Mouse (Mus musculus) left cerebral cortex, adult 18-20 months (tissue): ENCODE data around the gene Gm11146. TPM values are rescaled to one million over a fixed set of nuclear protein-coding genes. Genes with fewer than 3 reads are reported as not detected.

Experiments
- DNase-seq, 2 experiments: peaks; one replicate each; pipeline ENCODE4 v3.0.0; 2021 to 2022; ENCODE audit warnings: low spot score in 2 of 2, mixed read lengths in 1 of 2
- long read RNA-seq, 2 experiments: library from polyadenylated mRNA; stranded (forward); transcript quantifications; one replicate each; pipeline ENCODE4 v2.0.0; 2021
- total RNA-seq, 2 experiments: library from RNA; stranded (reverse); gene quantifications; 2 replicates each; pipeline ENCODE4 v1.2.3; 2021

Gm11146 gene
- not detected for total RNA-seq
- long read RNA-seq, experiment 1, result 0 reads
- long read RNA-seq, experiment 2, result 0 reads

DNA sequence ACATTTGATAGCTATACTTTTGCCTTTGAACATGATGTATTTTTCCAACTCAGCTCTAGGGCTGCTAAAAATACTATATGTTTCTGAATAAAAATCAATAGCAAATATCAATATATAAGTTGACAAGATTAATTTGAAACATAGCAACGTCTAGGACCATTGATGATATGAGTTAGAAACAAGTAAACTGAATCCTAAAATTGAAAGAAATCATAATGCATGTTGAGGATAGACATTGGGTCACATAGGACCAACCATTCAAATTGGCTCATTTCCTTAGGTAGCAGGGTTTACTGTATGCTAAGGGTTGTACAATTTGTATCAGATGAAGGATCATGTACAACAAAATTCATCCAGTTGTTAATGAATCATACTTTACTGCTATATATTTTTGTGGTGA is at the start of gene Gm11146:
TSS of gene Gm11146 (minus strand) at position 101 of the 400 bp plus-strand sequence.
- DNase-seq, result no peak

DNA sequence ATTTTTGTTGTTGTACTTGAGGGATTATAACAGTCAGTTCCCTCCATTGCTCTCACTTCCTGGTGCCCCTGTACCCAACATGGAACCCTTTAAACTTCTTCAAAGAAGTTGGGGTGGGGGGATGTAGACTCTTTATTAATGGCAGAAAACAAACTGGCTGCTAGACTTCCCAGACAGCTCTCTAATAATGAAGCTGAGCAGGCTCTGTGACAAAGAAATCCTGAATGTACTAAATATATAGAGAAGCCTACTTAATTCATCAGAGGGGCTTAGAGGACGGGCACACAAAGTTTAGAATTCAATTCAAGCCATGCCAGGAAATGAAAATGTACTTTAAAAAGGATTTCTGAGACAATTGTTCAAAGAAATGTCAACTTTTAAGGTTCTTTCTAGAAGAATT is 48.7 kb upstream of the Gm11146 start:
- no peak for DNase-seq

DNA sequence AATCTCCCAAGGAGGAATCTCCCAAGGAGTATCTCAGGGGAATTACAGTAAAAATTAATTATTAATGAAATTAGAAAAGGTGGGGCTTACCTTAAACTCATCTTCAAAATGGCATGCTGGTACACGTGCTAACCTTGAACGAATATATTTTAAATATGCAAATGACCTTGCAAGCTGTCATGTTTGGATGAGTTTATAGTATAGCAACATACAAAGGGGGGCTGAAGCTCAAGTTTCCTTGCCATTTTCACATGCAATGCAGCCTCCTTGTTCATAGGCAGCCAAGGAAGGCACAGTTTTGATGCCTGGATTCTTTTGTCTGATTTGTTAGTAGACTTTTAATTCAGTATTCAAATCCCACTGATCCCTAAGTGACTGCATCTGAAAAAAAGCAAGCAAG is 47.1 kb upstream of the Gm11146 start:
- DNase-seq, result no peak

DNA sequence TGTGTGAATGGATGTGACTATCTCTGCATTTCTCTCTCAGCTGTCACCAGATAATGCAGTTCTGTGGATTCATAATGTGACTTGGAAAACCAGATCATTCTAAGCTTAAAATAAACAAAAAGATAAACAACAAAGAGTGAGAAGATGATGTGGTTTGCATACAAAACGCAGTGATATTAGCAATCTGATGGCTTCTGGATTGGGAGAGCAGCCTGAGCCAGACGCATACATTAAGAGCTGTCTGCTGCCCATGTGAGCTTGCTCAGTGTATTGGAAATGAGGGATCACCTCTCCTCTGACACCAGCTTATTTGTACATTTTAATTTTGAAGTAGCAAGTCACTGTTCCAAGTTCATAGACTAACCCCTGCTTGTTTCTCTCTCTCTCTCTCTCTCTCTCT is 46.3 kb upstream of the Gm11146 start:
- DNase-seq, result no peak

DNA sequence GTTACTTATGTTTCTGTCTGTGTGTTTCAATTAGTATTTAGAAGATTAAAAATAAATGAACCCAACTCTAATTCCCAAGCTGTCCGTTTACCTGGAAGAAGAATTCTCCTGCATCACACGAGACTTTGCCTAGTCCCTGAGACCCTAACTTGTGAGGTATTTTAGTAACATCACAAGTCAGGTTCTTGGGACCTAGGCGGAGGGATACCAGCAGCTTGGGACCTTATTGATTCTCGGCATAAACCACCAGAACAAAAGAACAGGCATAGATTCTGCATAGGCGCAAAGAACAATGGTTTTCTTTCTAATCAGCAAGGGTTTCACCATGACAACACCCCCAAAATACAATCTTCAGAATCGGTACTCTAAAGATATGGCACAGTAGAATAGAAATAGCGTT is 44.3 kb upstream of the Gm11146 start:
- DNase-seq, result no peak

DNA sequence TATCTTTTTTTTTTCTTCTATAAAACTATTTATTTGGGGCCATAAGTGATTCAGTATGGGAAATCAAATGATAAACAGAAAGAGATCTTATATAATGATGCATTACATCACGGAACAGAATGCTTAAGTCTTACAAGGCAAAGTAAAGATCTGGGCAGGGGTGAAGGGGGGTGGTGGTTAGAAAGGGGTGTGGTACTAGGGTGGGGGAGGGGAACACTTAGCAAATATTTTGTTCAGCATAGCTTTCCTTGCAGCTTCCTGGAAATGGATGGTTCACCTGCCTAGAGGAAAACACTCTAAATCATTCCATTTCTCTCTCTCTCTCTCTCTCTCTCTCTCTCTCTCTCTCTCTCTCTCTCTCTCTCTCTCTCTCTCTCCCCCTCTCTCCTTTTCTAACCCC is 43.1 kb upstream of the Gm11146 start:
- no peak for DNase-seq

DNA sequence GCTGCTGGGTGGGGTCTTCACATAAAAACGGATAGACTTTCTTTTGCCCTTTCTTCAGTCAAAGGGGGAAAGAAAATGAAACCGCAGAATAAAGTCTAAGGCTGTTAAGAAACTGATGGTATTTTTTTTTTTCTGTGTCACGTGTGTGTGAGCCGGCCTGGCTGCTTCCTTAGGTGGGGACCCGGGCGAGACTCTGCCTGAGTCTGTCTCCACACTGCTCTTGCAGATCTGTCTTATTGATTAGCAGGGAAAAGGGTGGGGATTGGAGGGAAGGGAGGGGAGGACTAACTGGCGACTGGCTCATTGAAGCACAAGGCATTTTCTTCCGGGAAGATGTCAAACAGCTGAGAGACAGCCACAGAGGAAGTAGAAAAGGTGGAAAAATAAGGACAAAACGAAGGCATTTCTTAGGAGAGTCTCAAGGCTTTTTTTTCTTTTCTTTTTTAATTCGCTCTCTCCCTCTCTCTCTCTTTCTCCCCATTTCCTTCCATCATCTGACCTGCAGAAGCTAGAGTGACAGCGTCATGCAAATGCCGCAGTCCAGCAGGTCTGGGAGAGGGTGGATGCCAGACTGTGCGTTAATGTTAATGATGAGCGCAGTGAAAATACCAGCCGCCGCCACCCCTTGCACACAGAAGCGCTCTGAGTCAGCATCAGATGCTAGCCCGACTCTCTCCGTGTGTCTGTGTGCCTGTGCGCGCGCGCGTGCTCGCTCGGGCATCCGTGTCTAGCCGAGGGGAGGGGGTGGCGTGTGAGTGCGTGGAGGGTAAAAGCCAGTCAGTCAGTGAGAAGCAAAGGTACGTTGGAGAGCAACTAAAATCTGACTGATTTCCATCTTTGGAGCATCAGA is 42.2 kb upstream of the Gm11146 start:
- peak; percentile 83 to 90 for DNase-seq

DNA sequence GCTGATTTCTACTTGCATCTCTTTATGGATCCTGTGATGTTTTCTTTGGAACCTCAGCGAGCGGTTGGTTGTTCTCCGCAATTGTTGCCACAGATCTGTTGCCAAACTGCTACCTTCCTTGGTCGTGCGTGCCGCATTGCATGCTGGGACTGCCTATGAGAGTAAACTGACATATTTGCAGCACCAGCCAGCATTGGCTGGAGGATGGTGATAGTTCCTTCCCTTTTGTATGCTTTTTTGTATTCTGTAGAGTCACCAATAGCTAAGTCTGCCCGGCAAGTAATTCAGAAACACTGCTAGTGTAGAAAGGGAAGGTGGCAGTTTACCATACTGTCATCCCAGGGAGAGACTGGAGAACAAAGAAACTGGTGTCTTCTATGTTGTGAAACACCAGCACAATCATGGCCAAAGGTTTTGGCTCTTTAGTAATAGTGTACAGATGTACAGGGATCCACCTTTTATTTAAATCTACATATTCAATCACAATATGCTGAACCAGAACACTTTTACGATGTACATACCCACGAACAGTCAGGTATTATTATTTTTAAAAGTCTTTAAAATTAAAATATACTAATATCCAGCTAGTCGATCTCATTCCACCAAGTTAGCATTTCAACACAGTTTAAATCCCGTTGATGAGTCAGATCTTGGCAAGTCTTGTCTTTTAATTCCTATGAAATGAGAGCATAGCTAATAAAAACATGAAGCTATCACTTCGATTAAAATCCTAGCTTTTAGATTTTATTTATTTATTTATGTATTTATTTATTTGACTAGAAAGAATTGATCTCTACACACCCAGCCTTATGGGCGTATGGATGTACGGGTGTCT is 41.4 kb upstream of the Gm11146 start:
- peak; percentile 80 to 87 for DNase-seq

DNA sequence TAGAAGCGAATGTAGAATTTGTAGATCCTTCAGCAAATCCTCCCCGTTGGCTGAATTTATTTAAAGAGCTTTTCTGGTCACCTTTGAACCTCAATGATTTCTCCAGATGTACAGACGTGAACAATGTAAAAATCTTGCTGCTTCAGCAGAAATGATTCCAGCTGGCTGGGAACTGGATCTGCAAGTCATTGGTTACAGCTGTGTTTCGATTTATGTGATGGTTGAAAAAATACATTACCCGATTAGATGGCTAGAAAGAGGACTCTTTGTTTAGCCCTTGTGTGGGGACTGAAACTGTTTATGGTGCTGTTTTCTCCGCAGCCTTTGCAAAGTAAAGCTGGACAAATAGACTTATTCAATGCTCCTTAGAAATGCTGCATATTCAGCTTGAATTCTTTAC is 34.6 kb upstream of the Gm11146 start:
- DNase-seq, result no peak

DNA sequence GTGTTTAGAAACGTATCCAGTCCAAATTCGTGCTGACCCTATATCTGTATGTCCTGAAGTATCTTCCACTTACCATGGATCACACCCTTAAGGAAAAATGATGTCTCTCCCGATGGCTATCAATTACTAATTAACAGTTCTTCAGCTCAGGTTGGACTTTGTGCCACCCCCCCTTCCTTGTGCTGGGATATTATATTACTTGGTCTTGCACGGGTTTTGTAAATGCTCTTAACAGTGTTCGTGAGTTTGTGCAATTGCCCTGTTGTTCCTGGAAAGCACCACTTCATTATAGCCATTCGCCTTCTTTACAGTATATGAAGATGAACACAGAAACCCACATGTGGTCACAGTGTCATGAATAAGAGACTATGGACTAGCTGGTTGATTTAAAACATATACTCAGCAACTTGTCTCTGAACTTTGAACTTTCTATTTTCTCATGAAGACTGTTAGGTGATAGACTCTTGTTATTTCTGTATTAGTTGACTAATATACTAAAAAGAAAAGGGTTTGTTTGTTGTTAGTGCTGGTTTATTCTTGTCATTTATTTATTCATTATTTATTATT is 30.5 kb upstream of the Gm11146 start:
- DNase-seq, result no peak

DNA sequence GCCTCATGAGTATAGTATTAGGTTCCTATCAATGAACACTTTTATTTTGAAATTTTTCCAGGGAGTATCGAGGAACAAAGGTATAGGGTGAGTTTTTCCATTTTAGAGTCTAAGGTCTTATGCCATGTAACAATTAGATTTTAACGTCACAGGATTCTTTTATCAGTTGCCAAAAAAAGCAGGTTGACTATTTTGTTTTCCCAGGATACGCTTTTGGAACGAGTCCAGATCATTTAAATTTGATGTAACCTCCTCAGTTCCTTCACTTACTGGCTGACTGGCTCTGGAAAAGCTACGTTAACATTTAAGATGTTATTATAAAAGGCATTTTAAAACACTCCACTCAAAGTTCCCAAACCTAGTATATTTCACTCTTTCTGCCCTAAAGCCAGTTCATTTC is 20.8 kb upstream of the Gm11146 start:
- no peak for DNase-seq

DNA sequence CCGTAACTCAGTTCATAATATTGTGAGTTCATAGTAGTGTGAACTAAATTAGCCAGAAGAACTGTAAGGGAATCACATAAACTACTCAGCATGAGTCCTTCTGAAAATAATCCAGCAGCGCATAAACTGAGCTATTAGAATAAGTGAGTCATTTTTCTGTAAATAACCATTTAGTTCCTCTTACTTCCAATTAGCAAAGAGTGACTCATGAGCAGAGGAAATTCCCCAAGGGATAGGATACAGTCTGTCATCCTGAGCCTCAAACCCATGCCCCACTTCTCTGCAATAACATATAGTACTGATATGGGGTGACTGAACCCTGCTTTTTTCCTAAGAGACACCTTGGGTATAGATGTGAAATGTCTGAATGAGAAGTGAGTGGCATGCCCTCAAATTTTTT is 687 bp upstream of the Gm11146 start:
- DNase-seq, result no peak

DNA sequence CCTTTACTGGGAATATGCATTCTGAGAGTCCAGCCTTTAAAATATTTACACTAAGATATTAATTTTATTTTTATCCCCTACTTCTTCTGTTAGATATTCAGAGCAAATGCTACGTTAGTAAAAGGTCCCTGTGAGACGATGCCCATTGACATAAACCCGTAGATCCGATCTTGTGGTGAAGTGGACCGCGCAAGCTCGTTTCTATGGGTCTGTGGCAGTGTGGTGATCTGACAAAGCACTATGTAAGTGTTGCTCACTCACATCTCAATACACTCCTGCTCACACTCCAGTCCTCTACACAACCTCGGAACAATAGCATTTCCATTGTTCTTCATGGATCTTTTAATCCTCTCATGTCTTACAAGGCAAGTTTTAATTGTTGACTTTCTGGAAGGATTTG is 3.1 kb downstream of the Gm11146 start:
- DNase-seq, result no peak

DNA sequence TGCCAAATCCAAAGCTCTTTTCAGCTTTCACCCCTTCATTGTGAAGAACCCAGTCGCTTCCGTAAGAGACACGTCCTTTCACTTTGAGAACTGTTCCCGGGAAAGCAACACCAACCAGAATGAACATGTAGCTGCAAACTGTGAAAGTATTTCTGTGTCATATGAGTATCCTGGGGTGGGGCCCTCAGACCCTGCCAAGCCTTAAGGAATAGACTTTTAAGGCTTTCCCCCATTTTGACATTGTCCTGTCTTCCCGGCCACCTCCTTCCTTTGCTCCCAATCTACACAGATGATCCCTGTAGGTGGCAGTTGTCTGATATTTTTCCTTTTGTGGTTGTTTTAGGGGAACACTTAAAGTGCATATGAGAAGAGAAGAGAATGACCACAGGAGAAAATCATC is 5.3 kb downstream of the Gm11146 start:
- DNase-seq, result peak in 1 of 2 experiments; percentile 27

DNA sequence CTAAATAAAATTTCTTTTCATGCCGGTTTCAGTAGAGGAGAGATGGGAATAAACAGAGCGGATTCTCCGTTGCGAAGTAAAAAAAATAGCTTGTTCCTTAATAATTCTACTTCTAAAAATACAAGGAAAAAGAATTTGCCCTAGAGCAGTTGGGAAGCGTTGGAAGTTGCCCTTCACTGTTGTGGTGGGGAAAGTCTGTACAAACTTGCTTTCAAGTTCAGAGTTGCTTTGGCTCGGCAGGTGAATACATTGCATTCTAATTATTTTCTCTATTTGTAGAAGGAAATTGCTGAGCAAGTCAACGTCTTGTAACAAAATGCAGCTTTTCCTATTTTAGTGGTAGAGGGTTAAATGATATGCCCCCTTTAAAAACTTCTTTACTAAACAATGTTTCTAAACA is 6.2 kb downstream of the Gm11146 start:
- no peak for DNase-seq

DNA sequence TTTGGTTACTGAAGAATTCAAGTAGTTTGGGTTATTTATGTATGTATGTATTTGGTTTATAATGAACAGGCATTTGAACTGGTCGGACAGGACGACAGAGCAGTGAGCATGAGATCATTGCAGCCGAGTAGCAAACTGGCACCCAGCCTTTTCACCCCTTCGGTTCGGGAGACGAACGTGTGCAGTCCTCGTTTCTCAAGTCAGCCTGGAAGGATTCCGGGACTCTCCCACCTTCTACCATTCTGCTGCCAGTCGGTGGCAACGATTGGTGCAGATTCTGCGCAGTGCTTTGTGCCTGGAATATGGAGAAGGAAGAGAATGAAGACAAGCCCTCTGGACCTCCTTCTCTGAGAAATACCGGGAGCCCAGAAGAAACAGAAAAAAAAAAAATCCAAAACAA is 7.3 kb downstream of the Gm11146 start:
- peak; percentile 76 to 81 for DNase-seq

DNA sequence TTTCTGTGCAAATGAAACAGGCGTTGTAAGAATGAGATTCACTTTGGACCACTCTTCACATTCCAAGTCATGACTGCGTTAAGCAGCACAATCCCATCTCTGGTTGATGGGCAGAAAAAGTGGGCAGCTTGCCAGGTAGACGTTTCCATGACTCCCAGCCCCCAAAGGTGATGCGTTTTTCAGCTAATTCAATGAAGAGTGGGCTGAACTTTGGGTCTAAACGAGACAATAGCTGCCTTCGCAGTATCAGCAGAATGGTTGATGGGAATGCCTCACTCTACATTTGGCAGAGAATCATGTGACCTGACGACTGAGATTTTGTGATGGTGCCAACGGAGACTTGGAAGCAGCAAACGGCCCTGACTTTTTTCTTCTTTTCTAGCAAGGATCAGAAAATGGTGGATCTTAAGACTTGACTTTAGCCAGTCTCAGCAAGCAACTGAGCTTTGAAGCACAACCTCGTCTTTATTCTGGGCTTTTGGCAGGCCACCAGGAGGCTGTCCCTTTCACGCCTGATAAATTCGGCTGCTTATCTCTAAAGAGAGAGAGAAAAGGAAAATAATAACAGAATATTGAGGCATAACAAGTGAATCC is 8.0 kb downstream of the Gm11146 start:
- DNase-seq, result peak; percentile 66 to 70

DNA sequence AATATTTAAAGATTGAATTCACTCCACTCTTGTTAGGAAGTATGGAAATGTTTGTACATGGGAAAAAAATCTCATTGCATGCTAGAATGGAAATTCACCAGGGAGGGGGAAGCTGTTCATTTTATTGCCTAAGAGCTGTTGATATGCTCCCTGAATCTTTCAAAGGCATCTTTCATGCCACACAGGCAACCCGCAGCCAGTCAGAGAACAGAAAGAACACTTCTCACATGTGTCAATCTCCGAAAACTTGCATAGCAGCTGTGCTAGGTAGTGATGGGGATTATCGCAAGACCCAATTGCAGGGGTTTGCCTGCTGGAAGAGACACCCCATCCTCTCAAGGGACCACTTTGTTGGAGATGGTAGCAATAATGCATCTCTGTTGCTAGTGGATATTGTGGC is 8.9 kb downstream of the Gm11146 start:
- peak in 1 of 2 experiments; percentile 26 for DNase-seq

DNA sequence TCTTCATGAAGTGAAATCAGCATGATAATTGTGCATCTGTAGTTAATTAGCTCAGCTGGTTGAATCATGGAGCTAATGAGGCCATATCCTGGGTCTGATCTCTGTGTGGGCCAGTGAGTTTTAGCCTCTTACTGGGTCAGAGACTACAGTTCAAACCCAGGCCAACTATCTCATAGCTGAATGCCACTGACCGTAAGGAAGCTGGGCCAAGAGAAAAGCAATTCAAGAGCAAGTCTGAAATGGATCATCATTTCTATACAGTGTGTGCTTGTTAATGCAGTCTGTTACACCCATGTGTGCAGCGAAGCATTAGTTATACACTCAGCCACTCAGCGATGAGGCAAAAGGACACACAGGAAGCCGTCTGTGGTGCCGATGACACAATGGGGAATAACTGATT is 28.9 kb downstream of the Gm11146 start:
- no peak for DNase-seq

DNA sequence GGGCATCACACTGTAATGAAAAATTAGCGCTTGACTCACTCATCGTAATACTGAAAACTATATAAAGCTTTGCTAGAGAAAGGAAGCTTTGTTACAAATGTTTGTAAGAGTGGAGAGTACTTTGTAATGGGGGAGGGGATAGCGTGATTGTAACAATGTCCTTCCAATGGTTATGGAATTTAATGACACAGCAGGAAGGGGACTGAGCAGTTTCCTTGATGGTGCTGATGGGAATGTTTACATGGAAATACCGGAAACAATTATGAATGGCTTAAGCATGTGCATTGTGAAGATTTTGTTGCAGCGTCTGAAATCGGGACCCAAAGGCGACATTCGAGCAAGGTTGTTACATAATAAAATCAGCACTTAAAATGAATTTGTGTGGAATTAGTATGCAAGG is 32.4 kb downstream of the Gm11146 start:
- DNase-seq, result no peak

DNA sequence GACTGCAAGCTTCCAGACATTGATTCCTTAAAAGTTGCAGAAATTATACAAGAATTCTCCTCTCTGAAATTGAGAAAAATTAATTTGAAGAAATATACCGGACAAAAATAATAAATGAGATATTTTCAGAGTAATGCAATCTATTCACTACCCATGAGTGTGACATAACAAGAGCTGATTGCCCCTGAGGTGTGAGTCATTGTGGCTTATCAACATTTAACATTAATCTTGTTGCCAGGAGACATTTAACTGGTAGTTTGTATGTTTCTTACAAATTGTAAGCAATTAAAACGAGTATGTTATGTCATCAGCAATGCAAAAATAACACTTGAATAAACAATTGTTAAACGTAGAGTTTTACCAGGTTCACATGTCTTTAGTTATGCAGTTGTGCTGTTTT is 33.5 kb downstream of the Gm11146 start:
- no peak for DNase-seq

DNA sequence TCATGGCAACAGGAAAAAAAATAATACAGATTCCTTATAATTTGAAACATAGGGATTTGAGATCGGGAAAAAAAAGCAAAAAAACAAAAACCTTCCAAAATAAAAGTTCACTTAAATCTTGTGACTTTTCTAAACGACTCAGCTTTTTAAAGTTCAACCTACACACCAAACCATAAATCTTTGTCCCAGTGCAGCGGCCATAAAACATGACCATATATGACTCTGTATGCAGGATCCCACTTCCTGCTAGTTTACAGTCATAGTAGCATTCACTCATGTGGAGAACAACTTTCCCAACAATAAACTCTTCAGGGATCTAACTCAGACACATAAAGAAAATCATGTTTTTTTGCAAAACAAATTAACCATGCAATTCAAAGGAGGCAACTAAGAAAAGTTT is 39.0 kb downstream of the Gm11146 start:
- DNase-seq, result no peak
